Mouse (Mus musculus): ENCODE data around the gene Zfp706. TPM values are rescaled to one million over a fixed set of nuclear protein-coding genes. Genes with fewer than 3 reads are reported as not detected.

Gene Zfp706
- polyA plus RNA-seq, 1 experiment from 2014 or later: 460 TPM

DNA sequence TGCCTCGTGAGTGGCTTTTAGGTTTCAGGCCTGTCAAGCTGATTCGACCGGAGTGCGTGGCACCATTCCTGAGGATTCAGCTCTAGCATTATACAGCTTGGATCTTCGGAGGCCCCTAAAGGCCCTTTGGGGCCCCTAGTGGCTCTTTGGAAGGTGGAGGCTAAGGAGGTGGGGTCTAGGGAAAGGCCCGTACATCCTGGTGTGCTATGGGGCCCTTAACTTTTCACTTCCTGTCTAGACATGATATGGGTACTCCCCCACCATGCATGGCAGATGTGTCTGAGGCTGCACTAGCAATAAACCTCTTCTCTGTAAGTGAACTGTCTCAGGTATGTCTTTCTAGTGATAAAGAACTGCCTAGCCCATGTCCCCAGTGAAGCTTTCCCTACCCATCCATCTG lies 44.6 kb downstream of the Zfp706 start:
- no peaks in the 10 kb centered on the region for H3K9me3 ChIP-seq (replicated peaks)
- WGBS: 79% methylated on average over 6 of the region's 6 CpGs
- no peak overlapping the region for H3K9ac ChIP-seq
- no peak for ATAC-seq (replicated peaks; ENCODE audit: insufficient number of reproducible peaks, insufficient read depth, low FRiP score, low read depth)
- no peaks in the 10 kb centered on the region for H3K27me3 ChIP-seq
- H3K27ac ChIP-seq: no peak overlapping the region
- no peaks in the 10 kb centered on the region for H3K36me3 ChIP-seq
- H3K4me2 ChIP-seq: no peak overlapping the region
- H3K4me1 ChIP-seq (replicated peaks): peaks cover 31% of the 10 kb centered on the region
- H3K4me3 ChIP-seq: no peak overlapping the region

DNA sequence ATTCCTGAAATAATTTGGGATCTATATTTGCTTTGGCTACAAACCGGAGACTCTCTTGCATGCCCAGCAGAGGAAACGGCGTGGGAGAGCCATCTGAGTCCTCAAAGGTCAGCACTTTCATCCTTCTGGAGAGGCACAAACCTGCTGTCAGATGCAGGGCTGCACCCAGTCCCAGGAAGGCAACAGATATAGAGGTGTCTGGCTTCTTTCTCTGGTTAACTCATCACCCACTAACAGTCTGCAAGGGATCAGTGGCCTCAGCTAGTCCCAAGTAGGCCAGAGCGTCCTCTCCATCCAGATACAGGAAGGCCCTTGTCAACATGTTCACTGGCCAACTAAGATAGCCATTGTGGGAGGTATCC lies 46.7 kb downstream of the Zfp706 start:
- Histone ChIP-seq H3K36me3 (no peaks in the 10 kb centered on the region), H3K27me3 (no peaks in the 10 kb centered on the region), H3K9ac (no peak overlapping the region), H3K27ac (0 out of 2 replicates have a peak overlapping the region, but pooled peaks have one; percentile 10), H3K4me3 (no peak overlapping the region), H3K4me1 (replicated peaks) (peaks cover 13% of the 10 kb centered on the region), H3K9me3 (replicated peaks) (no peaks in the 10 kb centered on the region), H3K4me2 (no peak overlapping the region)
- ATAC-seq (replicated peaks; ENCODE audit: insufficient number of reproducible peaks, insufficient read depth, low FRiP score, low read depth): peak; percentile 43; the same call in 1 of the 2 replicates
- 32% methylated on average over 4 of the region's 4 CpGs for WGBS

DNA sequence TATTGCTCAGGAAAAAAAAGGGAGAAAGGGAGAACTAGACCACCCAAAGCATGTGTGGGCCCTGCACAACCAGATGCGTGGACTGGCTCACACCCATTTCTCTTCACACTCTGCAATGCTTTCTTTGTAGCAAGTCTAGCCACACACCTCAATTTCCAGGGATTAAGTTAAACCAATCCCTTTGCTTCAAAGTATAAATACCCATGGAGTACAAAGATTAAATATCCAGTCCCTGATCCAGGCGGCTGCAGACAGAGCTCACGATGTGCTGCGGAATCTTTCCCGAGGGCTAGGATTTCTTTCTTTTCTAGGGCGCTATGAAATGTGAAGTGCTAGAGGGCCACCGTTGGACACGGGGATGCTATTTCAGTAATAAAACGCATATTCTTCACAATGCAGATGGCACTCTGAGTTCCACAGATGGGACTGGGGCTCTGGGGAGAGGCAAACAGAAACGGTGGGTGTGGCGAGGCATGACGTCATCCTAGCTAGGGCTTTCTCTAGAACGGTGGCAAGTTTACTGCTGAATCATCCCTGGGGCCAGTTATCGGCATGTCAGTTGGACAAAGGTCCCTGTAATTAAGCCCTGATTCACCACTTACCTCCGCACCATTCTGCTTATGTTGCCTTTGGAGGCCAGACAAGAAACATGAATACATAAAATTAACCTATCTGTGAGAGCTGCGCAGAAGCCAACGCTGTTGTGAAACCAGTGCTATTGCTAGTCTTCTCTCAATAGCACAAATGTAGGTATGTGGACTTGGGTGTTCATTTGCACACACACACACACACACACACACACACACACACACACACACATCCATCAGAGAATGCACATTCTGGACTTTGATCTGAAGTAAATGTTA lies 47.3 kb downstream of the Zfp706 start:
- peak overlapping the region; percentile 10; the same call in 1 of the 2 replicates for H3K27ac ChIP-seq
- no peaks in the 10 kb centered on the region; the same call in 1 of the 2 replicates for H3K27me3 ChIP-seq
- 0 out of 2 replicates have a peak overlapping the region, but pooled peaks have one; percentile 5 for H3K4me3 ChIP-seq
- 45% methylated on average over 17 of the region's 17 CpGs for WGBS
- no peak overlapping the region for H3K9ac ChIP-seq
- no peak for ATAC-seq (replicated peaks; ENCODE audit: insufficient number of reproducible peaks, insufficient read depth, low FRiP score, low read depth)
- H3K4me2 ChIP-seq: peak overlapping the region; percentile 40; the same call in 1 of the 2 replicates
- H3K9me3 ChIP-seq (replicated peaks): no peaks in the 10 kb centered on the region
- H3K4me1 ChIP-seq (replicated peaks): peaks cover 13% of the 10 kb centered on the region
- H3K36me3 ChIP-seq: no peaks in the 10 kb centered on the region

DNA sequence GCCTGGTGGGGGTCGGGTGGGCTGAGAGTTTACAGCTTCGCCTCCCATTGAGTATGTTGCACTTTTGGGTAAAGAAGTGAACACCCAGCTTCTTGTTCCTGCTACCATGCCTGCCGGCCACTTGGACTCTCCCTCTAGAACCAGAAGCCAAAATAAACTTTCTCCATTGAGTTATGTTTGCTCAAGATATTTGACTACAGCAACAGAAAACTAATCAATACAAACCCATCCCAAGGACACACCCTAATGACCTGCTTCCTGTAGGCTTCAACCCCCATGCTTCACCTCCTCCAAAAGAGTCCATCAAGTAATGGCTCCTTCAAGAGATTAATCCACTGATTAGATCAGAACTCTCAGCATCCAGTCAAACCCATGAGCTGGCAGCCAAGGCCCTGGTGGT lies 51.4 kb downstream of the Zfp706 start:
- 91% methylated on average over 3 of the region's 3 CpGs for WGBS
- no peak overlapping the region for H3K4me3 ChIP-seq
- H3K36me3 ChIP-seq: no peaks in the 10 kb centered on the region
- ATAC-seq (replicated peaks; ENCODE audit: insufficient number of reproducible peaks, insufficient read depth, low FRiP score, low read depth): no peak
- no peaks in the 10 kb centered on the region for H3K9me3 ChIP-seq (replicated peaks)
- H3K9ac ChIP-seq: no peak overlapping the region
- peaks cover 2% of the 10 kb centered on the region; the same call in 1 of the 2 replicates for H3K27me3 ChIP-seq
- no peak overlapping the region for H3K27ac ChIP-seq
- H3K4me1 ChIP-seq (replicated peaks): peaks cover 9% of the 10 kb centered on the region
- H3K4me2 ChIP-seq: no peak overlapping the region

DNA sequence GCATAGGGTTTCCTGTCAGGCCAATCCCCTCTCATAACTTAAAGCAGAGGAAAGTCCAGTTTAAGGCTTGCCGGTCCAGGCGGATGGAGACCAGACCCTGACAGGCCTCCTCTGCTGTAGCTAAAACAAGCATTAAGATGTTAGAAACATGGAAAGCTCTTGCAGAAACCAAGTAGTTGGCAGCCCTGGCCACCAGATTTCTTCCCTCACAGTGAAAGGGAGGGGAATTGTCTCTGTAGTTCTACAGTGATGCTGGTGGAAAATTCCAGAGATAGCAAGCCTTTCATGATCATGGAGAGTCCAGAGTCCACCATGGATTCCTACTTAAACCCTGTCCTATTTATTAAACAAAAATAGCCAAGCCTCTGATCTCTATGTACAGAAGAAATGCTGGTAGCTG lies 57.3 kb downstream of the Zfp706 start:
- no peak overlapping the region for H3K9ac ChIP-seq
- no peak for ATAC-seq (replicated peaks; ENCODE audit: insufficient number of reproducible peaks, insufficient read depth, low FRiP score, low read depth)
- no peaks in the 10 kb centered on the region for H3K9me3 ChIP-seq (replicated peaks)
- H3K4me1 ChIP-seq (replicated peaks): 0 out of 2 replicates have a peak, but pooled peaks cover 8% of the 10 kb centered on the region
- H3K4me2 ChIP-seq: no peak overlapping the region
- 70% methylated on average over 2 of the region's 2 CpGs for WGBS
- no peak overlapping the region for H3K27ac ChIP-seq
- H3K4me3 ChIP-seq: no peak overlapping the region
- H3K36me3 ChIP-seq: no peaks in the 10 kb centered on the region
- H3K27me3 ChIP-seq: 0 out of 2 replicates have a peak, but pooled peaks cover 2% of the 10 kb centered on the region

DNA sequence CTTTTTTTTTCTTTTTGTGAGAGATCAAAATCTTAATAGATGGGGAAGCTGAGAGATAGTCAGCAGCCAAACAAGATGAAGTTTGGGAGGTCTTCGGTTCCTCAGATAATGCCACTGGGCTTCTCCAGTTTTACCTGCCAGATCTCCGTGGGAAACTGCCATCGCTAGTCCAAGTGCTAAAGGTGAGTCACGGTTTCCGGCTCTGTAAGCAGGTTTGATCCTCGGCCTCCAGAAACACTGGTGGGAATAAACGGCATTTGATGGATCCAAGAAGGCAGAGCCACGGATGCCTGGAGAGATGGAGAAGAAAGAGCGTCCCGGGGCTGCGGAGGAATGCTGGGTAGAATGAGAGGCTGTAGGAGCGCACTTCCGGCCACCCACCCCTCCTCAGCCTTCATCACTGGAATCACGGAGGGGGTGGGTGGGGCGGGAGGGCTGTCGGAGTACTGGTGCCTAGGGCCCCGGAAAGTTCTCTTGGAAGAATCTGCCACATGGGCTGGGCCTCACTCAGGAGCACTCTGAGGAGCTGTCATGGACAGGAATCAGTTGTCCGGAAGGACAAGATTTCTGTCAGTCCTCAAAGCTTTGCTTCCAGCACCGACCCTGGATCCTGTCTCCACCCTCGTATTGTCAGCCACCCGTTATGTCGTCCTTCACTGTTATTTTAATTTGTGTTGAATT lies 58.6 kb downstream of the Zfp706 start:
- Histone ChIP-seq H3K27ac (no peak overlapping the region), H3K27me3 (no peaks in the 10 kb centered on the region), H3K9ac (no peak overlapping the region), H3K9me3 (replicated peaks) (no peaks in the 10 kb centered on the region), H3K4me2 (no peak overlapping the region), H3K36me3 (no peaks in the 10 kb centered on the region), H3K4me1 (replicated peaks) (0 out of 2 replicates have a peak, but pooled peaks cover 8% of the 10 kb centered on the region), H3K4me3 (no peak overlapping the region)
- 77% methylated on average over 22 of the region's 22 CpGs for WGBS
- ATAC-seq (replicated peaks; ENCODE audit: insufficient number of reproducible peaks, insufficient read depth, low FRiP score, low read depth): no peak

Measured in heart, embryonic 15.5 days (tissue).